Mouse (Mus musculus): Measurements from ENCODE around the gene Srebf2.

DNA sequence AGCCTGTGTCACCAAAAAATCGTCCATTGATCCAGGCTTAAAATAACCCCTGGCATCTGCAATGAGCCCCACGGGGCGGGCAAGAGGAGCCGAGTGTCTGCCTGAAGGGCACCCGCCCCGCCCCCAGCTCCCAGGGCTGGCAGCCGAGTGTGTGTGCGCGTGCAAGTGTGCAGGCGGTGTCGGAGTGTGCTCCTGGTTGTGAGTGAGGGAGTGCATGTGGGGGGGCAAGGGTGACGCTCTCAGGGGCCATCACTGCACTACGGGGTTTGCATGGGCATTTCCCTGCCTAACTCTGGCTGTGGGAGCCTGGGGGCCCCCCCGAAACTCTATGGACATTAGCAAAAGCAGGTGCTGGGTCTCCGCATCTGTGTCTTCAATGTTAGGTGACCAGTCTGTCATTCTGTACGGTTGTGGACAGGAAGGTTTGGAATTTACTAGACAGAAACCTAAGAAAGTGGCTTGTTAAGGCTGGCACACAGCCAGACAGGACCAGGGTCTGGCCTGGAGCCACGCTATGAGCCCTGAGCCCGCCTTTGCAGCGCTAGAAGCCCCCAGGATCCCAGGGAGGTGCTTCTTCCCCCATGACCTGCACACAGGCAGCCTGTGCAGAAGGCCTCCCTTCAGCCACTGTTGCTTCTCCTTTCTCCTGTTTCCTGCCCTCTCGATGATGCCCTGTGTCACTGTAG lies 69.3 kb downstream of the Srebf2 start:
- no peak for TF ChIP-seq CTCF (conservative IDR thresholded peaks at IDR 0.05; ENCODE audit: low read length)
- TF ChIP-seq POU5F1 (IDR thresholded peaks at IDR 0.05; ENCODE audit: borderline replicate concordance, low read length), result no peak
- no peak for TF ChIP-seq NANOG (IDR thresholded peaks at IDR 0.05; ENCODE audit: borderline replicate concordance, low read length)
